Mouse (Mus musculus) spleen, postnatal 36 days (tissue): Measurements from ENCODE around the gene Slc44a5.
"Not testable (repeated sequence)": the region's sequence is repeated elsewhere in the genome, so short reads cannot be mapped to it uniquely, and the experiment has no call there.

Experiments used
- DNase-seq, 2 experiments: peaks; one replicate each; pipeline ENCODE4 v3.0.0; 2022; ENCODE audit warnings: low spot score in 2 of 2, mixed read lengths in 1 of 2

The Slc44a5 gene

DNA sequence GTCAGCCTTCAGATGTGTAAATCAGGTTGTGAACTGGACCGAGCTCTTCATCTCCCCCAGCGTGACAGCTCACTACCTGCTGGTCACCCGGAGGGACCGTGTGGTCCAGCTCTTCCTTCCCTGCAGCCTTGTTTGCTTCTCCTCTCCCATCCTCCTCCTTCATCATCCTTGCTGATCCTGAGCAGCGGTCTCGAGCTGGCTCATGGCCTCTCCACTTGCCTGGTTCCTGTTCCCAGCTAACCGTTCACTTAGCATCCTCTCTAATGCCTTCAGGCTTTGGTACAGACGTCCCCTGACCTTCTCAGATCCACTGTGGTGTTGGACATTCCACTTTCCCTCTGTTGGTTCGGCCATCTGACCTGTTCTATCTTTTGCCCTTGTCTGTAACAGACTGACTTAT, 128.4 kb downstream of the Slc44a5 start:
- DNase-seq, result no peak

DNA sequence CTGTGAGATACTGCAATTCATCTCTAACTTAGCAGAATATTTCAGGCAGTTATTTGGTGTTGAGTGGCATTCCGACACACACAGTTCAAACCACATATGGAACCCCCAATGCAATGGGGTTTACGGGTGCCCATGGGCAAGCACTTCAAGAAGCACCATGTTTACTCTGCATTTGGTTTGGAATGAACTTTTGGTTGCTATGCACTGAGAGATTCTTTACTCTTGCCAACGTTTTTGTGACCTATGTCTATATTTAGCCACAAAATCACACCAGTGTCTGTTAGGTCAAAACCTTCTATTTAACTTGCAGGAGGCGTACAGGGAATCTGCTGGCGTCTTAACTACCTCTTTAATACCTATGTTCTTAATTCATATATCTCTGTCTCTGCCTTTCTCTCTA, 137.3 kb downstream of the Slc44a5 start:
- DNase-seq, result no peak

DNA sequence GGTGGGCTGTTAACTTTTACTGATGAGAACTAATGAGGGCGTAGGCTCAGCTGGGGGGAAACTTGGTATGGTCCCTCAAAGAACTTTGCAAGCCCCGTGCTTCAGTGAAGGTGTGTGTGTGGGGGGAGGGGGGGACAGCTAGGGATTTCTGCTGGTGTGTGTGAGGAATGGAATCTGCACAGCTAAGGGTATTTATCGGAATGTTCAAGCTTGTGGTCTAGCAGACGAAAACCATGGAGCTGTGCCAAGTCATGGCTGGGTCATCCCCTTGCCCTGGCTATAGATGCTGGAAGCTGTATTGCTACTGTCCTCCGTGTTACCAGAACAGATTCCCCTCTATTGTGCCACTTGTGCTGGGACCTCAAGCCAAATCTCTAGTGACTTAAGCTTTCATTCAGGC, 138.0 kb downstream of the Slc44a5 start:
- no peak for DNase-seq

DNA sequence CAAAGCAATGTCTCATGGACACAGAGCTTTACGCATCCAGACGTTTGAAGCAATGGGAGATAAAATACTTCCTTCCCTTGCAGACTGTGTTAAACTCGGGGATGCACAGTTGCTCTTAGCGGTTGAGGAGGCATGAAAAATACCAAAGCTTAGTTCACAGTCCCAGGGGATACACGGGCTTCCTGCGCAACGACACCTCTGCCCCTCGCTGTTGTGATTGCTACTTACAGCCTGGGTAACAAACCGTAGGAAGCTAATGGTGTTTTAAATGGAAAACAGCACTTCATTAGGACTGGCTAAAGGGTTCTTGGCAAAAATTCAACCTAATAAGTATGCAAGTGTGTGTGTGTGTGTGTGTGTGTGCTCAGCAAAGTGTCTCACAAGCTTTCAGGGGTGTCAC, 141.8 kb downstream of the Slc44a5 start:
- no peak for DNase-seq

DNA sequence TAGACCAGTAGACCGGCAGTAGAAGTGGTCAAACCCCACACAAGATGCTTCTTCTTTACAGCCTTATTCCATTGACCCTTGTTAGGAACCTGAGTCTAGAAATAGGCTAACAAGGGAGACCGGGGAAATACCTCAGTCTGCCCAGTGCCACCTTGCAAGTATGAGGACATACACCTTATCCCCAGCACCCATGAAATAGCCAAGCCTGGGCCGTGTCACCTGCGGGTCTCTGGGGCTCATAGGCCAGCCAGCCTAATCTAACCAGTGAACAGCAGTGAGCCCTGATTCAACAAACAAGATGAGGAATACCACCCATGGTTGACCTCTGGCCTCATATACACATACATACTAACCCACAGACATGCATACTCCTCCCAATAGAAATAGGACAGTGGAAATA, 142.2 kb downstream of the Slc44a5 start:
- DNase-seq, result no peak

DNA sequence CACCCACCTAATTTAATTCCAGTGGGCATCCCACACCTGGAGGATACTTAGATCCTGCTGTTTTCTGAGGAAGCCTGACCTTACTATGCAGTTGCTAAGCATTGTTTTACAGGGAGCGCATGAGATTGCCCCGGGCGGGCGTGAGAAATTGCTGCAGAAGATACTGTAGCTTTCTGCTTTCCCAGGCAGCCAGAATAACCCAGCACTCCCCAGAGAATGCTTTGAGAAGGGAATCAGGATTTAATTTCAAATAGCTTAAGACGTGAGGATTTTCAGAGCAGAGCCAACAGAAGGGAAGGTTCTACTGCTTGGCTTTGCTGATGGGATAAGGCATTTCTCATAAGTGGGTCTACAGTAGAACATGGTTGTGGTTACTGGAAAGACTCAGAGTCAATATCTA, 142.8 kb downstream of the Slc44a5 start:
- DNase-seq, result no peak

DNA sequence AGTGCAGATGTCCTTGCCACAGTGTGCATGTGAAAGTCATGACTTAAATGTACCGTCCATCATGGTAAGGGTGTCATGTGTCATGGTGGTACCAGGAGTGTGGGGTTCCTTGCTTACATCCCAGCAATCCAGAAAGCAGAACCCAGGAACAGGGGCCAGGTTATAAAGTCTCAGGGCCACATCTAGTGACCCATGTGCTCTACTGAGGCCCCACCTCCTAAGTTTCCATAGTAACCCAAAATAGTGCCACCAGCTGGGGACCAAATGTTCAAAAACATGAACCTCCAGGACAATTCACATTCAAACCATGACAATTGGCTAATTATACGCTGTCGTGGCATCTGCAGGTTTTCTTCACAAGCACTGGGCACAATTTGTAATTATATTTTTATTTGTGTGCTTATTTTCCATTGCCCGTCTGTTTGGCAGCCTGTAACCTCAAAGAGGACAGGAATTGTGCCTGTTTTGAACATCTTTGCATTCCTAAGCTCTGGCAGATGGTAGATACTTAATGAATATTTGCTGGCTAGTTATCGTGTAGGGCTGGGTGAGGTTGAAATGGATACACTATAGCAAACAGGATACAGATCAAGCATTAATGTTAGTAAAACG, 145.9 kb downstream of the Slc44a5 start:
- no peak for DNase-seq

DNA sequence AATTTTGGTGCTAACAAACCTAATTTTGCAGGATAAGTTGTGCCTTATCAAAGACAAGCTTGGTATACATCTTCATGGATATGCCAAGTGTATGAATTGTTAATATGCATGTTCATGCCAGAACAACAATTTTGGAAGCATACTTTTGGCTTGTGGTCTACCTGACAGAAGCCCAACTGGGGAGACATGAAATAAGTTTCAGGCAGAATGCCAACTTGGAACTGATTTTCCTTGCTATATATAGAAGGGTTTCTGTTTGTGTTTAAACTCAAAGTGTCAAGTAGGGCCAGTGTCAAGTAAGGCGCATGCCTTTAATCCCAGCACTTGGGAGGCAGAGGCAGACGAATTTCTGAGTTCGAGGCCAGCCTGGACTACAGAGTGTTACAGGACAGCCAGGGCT, 149.3 kb downstream of the Slc44a5 start:
- no peak for DNase-seq

DNA sequence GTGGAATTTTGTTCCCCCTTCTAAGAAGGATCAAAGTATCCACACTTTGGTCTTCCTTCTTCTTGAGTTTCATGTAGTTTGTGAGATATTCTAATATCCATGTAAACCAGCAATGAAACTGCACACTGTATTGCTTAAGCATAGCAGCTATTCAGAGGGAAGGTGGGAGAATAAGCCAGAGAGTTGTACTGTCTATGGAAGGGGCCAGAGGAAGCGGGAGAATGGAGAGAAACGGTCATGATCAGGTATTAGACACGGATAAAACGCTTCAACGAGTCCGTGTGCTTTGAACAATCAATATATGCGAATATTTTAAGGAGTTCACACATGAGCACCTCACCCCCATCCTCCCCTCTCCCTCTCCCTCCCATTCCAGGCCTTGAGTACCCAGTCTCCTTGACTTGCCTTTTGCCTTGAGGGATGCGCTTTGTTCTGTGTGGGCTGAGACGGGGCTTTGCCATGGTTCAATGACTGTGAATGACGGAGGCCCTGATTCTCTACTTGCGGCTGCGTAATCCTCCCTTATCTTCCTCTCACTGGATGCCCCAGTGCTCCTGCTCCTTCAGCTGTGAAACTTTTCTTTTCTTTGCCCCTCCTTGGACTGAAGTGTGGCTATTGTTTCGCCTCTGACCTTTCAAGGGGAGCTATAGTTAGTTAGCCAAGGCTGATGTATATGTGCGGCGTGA, 151.8 kb downstream of the Slc44a5 start:
- no peak for DNase-seq

DNA sequence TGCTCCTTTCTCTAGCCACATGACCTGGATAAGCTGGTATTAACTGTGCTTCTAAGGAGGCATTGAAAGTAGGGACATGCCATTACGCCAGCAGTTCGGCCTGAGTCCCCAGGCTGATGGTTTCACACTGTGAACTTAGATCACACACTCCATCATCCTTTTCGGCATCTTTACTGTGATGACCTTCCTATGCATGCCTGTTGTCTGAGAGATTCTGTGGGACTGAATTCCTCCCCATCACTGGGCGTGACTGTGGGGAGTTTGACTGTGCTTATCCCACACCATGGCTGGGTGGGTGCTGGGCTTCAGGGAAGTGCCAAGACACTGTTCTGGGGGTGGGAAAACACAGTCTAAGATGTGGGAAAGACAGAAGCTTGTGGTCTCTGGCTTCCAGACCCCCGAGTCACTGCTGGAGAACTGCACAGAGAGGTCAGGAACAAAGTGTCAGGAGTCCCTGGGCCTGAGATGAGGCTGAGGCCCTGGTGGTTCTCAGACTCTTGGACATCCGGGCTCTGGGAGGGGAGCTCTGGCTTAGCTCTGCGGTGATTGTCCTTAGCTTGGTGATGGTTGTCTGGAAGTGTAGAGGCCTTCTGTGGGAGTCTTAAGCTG, 152.6 kb downstream of the Slc44a5 start:
- DNase-seq, result no peak

DNA sequence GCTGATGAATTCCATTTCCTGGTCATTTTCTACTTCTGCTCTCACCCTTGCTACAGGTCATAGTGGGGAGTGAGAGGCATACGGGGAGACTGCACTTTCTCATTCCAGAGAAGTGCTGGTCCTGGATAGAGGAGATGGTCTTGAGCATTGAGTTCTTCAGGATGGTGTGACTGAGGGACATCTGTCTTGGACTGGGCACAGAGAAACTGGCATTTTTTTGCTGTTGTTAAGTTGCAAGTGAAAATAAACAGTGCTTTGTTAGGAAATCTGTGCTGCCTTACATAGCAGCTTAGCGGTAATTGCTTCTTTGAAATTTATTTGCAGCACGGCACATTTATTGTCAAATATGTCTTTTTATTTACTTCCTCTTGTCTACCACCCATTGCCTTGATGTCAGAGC, 154.0 kb downstream of the Slc44a5 start:
- DNase-seq, result no peak

DNA sequence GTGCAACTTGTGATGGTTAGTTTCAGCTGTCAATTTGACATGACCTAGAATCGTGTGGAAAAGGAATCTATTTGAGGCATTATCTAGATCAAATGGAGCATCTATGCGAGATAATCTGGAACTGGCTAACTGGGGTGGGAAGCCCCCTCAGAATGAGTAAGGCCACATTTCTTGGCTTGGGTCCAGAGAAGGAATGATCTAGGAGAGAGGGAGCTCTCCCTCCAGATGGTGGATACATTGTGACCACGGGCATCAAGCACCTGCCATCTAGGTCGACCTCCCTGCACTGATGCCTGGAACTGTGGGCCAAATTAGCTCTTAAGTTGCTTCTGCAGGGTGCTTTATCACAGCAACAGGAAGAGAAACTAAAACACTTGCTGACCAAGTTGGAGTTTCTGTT, 155.8 kb downstream of the Slc44a5 start:
- no peak for DNase-seq

DNA sequence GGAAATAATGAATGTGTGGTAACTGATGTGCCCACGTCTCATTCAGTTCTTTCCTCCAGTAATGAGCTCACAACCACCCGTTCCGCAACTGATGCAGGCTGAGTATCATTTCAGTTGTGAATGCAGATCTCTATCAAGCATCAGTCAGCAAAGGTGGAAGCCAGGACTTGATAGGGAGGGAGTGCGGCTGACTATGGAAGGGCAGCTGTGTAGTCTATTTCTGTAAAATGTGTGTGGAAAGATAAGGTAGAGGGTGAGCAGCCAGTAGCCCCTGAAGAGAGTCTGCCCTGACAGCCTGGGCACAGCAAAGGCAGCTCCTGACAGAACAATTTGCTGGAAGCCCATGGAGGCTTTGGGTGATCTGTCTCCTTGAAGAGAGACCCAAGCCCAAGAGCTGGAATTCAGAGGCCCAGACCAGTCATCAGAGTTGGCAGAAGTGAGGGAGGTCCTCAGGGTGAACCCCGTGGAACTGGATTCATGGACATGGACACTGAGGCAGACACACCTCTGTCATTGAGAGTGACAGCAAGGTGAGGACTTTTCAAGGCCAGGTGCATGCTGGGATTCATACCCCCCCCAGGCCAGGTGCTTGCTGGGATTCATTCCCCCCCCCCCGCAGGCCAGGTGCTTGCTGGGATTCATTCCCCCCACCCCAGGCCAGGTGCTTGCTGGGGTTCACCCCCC, 157.3 kb downstream of the Slc44a5 start:
- DNase-seq, result no peak

DNA sequence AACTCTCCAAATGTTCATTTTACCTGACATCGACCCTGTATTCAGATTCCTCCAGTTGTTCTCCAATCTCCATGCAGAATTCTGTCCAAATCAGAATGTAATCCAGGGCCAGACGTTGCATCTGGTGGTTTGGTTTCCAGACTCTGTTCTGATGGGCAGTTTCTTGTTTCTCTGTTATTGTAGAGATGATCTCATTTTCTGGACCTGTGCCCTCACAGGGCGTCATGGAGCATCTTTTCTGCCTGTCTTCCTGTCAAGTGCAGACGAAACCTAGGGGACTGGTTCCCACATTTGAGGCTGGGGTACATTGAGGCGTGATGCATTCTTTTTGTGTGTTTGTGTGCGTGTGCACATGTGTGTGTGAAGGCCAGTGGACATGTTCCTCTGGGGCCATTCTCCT, 160.8 kb downstream of the Slc44a5 start:
- no peak for DNase-seq

DNA sequence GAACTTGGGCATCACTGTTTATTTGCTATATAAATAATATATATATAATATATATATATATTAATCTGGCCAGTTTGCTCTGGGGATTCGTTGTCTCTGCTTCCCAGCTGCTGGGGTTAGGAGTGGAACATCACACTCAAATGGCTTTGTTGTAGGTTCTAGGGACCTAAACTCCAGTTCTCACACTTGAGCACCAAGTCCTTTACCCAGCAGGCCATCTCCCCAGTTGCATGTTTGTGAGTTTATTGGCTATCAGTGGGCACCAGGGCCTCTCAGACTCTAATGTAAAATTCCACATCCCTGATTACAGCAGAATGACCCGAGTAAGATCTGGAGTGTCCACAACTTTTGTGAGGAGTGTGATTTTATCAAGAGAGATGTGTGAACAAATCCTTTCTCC, 161.5 kb downstream of the Slc44a5 start:
- no peak for DNase-seq

DNA sequence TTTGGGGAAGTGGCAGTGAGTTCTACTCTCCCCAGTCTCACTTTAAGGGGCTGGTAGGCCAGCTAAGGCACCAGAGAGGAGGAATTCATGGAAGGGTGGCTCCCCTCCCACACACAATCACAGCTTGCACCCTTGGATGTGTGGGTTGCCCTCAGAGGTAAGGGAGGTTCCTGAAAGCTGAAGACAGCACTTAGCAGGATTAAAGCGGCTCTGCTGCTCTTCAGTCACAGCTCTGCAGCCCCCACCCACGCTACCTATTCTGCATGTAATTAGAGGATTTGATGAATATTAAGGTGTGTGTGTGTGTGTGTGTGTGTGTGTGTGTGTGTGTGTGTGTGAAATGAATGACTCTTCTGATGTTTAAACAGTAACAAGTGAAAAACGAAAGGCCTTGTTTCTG, 163.3 kb downstream of the Slc44a5 start:
- no peak for DNase-seq

DNA sequence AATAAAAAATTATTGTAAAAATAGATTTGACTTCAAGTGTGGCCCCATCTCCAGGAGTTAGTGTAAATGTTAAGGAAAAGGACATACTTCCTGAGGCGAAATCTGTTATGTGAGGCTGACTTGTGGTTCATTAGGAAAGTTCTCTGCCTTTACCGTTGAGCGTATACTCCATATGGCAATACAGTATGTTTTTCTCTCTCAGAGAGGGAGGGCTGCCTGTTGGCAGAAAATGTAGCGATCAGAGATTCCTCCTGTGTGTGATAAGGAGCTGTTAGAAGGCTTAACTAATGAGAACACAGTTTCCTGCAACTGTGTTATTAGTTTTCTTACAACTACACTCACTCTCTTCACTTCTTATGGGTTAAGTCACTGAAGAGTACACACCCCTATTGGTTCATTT, 168.1 kb downstream of the Slc44a5 start:
- no peak for DNase-seq

DNA sequence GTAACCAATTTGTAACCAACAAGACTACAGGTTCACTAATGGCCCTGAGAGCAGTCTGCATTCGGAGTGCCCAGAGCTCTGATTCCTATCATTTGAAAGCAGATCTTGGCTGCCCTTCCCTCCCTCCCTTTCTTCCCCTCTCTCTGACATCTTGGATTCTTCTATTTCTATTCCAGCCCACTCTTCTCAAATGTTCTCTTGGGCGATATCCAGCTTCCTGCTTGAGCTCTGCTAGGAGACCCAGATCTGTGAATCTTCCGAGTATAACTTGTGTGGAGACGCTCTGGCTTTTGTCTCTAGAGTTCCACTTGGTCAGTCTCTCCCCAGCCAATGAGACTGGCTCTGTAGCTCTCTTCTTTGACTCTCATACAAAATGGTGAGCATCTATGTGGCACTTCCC, 169.4 kb downstream of the Slc44a5 start:
- no peak for DNase-seq

DNA sequence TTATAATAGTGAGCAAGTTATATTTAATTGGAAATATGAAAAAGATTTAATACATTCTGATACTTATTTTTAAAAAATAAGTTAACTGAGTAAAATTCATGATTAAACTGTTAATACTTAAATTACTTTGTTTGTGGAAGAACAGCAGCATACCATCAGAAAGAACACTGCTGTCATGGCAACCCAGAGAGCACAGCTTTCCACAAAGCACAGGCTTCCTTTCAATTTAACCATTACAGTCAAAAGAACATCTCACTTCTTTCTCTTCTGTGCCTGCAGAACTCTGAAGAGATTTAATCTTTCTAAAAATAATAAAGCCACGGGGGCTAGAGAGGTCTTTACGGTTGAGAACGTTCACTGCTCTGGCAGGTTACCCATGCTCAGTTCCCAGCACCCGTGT, 172.5 kb downstream of the Slc44a5 start:
- DNase-seq, result no peak

DNA sequence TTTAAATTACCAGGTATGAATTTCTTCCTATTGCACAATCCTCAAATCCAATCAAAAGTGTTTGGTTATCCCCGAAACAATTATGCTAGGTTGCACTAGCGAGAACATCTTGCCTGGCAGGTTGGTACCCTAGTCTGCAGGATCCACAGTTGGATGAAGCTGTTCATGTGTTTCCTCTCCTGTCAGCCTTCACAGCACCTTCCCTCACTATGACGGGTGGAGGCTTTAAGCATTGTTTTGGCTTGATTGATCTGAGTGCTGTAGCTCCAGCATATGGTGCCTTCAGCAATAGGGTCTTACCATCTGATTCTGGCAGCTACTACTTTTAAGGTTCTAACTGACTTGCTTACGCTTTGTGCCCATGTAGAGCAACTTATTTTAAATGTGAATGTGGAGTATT, 176.5 kb downstream of the Slc44a5 start:
- no peak for DNase-seq

DNA sequence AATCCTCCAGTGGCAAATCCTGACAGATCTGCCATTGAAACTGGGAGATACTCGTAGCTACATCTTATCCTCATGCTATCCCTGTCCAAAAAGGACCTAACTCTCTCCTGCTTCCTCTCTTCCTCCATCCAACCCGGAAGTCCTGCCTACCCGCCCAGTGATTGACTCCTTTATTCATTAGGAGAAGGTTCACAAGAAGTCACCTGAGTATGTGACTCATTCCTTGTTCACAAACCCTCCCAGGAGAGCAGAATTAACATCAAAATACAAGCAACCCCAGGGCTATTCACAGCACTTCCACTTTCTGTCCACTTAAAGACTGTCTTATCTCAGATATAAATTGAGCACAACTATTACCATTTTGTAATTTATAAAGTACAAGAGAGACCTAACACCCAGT, 180.3 kb downstream of the Slc44a5 start:
- DNase-seq, result not testable (repeated sequence)

DNA sequence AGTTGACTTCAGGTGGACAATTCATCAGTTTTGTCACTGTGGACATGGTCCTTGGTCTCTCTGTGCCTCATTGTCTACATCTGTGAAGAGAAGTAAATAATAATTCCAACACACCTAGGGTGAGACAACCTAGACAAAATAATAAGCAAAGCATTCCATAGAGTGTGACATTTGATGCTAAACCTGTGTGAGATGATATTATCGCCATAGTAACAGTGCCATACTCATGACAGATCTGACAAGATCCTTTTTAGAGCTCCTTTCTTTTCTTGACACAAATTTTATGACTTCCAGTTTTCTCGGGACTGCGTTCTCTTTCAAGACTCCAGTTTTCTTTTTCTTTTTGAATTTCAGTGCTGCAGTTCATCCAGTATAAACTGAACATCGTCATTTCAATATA, 192.6 kb downstream of the Slc44a5 start:
- no peak for DNase-seq
